Mouse (Mus musculus) stomach, postnatal 0 days (tissue): ENCODE measurements at regions not wholly inside any gene's neighbourhood (a gene's known extent, or its start where the extent isn't known, plus 50 kb on each side); places are given as distances from the start of the nearest gene placed in this dataset.

ENCODE experiments used
- CTCF ChIP-seq: IDR thresholded peaks from 2 replicates; pipeline ENCODE4 v1.5.1; 2016; ENCODE audit warnings: antibody characterized with exemption, low read depth, mild to moderate bottlenecking, moderate library complexity
- EP300 ChIP-seq: optimal IDR thresholded peaks from 2 replicates; pipeline ENCODE3; 2016; ENCODE audit warnings: antibody characterized with exemption

- TF ChIP-seq CTCF (no peak), EP300 (no peak)
Measured at GRCm38 (mm10) chr16:92992876-92993275, 166.9 kb upstream of the Runx1 start.
